Mouse (Mus musculus) heart, adult 8-10 months (tissue): ENCODE results near the gene Jade3. TPM values are rescaled to one million over a fixed set of nuclear protein-coding genes. Genes with fewer than 3 reads are reported as not detected.

ENCODE experiments used
- DNase-seq: peaks from one replicate; pipeline ENCODE4 v3.0.0; 2022; ENCODE audit warnings: low spot score
- total RNA-seq, 4 experiments: library from RNA; stranded (reverse); gene quantifications; 2 replicates each; pipeline ENCODE4 v1.2.4; 2022

Jade3 gene
- total RNA-seq = 1 to 10 TPM; 1.4 to 3.0 (median 1.7) TPM

DNA sequence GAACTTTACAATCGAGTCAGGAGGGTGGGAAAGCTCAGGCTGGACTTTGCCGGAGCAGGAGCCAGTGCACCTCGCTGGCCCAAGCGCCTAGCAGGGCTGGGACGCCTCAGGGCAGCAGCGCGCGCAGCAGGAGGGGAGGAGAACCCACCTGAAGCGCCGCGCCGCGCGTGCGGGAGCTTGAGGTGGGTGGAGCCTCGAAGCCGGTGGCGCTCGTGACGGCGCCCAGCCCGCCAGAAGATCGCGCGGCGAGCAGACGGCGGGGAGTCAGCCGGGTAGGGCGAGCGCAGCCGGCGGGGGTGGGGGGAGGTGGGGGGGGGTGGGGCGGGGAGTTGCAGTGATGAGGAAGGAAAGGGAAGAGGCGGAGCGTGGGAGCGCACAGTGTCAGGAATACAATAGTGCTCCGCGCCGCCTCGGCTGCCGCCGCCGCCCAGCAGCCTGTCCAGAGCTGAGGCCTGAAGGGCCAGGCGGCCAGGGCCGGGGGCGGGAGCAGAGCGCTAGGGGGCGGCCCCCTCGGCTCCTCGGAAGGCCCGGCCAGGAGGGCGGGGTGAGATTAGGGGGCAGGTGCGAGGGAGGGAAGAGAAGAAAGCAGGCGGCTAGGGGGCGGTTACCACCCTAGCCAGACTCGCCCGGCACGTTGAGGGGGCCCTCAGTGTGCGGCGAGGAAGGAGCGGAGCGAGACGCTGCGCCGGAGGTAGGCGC, at the start of gene Jade3:
Jade3 (plus strand) TSS at position 549 of the 699 bp plus-strand sequence.
- DNase-seq = peak; percentile 59

DNA sequence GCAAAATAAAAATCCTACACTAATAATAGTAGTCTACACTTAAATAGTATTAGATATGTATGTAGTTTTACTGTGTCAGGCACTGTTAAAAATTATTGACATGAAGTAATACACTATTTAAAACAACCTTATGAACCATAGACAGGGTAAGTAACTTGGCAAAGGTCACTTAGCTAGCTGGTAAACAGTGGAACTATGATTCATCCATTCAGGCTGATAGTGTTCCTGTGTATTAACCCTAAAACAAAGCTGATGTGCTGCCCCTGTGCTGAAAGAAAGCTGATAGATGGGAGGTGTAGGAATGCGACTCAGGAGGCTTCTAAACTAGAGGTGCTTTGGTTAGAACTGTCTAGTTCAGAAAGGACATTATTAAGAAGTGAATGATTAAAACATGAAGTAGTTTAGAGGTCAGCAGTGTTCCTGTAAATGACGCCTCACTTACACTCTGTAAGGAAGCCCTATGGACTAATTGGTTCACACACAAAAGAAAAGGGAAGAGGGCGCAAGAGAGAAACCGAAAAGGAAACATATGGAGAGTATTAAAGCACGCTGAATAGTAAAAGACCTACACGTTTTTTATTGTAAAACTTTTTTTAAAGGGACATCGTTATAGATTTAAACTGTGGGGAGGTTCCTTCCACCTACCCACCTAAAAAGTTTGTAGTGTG, 46.0 kb upstream of the Jade3 start:
- no peak for DNase-seq

DNA sequence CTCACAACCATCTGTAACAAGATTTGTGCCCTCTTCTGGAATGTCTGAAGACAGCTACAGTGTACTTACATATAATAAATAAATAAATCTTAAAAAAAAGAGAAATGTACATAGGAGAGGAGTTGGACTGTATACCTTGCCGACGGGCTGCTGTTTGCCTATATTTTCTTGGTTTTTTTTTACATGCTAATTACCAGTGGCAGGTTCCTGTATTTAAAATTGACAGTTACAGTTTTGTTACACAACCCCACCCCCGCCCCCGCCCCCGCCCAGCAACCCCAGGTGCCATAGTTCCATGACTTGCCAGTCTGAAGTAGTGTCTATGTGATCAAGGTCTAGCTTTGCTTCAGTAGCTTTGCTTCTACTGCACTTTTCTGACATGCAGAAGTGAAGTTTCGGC, 43.2 kb upstream of the Jade3 start:
- no peak for DNase-seq

DNA sequence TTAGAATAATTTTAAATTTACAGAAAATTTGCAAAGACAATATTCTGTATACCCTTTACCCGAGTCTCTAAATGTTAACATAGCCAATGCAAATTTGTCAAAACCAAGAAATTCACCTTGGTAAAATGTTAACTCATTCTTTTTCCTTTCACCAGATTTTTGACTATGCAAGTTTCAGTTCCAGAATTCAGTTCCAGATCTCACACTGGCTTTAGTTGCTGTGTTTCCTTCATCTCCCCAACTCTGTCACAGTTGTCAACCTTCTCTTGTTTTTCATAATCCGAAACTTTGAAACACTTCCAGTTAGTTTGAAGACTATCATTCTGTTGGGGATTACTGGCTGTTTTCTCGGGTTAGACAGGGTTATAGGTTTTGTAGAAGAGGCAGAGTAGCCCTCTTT, 38.5 kb upstream of the Jade3 start:
- DNase-seq = no peak

DNA sequence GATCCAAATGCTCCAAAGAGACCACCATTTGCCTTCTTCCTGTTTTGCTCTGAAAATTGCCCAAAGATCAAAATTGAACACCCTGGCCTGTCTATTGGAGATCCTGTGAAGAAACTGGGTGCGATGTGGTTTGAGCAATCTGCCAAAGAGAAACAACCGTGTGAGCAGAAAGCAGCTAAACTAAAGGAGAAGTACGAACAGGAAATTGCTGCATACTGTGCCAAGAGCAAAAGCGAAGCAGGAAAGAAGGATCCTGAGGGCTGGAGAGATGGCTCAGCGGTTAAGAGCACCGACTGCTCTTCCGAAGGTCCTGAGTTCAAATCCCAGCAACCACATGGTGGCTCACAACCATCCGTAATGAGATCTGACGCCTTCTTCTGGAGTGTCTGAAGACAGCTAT, 33.5 kb upstream of the Jade3 start:
- peak; percentile 3 for DNase-seq

DNA sequence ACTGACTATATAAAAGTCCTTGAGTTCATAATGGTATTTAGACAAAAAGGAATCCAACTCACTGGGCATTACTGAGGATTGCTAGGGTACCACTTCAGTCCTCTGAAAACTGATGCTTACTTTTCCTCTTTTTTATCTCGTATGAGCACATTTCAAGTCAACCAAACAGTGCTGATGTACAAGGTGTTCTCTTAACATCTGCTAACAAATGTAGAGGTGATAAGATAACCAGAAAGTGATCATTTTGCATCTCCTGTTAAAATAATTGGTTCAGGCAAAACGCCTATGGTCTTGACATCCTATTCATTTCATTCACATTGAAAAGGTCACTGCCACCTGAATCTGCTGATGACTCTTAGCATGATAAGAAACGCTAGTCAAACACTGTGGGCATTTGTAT, 32.5 kb upstream of the Jade3 start:
- no peak for DNase-seq

DNA sequence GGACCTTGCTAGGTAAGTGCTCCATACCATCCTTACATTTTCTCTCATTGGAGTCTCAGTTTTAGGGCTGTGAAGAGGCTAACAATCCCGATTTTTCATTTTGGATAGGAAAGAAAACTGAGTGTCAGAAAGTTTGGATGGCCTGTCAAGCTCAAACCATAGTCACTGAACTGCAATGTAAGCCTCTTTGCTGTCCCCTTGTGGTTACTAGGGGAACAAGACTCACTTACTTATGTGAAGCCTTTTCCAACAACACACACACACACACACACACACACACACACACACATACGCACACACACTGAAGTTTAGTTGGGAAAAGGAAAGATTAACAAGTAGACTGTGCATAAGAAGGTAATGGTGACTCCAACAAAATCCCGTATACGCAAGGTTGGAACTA, 21.4 kb upstream of the Jade3 start:
- DNase-seq = no peak

DNA sequence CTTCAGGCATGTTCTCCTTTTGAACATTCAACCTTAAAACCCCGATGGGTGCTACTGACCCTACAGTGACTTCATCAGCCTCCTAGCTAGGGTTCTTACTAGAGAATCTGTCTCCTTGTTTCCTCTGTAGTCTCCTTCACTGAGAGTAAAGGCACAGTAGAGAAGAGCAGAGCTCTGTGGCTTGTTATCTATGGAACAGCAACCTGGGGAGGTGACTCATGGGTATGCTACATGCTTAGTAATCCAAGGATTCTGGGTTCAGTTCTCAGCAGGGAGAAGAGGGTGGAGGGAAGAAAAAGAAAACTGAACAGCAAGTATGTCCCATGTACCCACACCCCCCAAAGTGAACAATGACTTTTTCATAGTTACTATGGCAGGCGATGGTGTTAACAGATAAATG, 18.6 kb upstream of the Jade3 start:
- DNase-seq = no peak

DNA sequence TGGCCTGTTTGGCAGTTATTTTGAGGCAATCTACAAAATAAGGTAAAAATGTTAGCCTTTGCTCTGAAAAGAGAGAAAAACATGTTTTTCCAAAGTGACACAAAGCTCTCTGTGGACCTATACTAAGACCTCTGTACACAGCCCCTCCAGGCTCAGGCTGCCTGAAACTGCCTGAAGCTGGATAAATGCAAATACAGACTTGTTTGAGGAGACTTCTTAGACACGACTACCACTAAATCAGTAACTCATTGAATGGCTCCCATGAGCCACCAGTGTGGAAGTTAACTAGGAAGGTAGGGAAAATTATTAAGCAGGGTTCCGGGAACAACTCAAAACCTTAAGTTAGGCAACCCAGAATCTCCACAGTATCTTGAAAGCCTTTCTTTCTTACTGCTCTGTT, 17.8 kb upstream of the Jade3 start:
- DNase-seq = no peak

DNA sequence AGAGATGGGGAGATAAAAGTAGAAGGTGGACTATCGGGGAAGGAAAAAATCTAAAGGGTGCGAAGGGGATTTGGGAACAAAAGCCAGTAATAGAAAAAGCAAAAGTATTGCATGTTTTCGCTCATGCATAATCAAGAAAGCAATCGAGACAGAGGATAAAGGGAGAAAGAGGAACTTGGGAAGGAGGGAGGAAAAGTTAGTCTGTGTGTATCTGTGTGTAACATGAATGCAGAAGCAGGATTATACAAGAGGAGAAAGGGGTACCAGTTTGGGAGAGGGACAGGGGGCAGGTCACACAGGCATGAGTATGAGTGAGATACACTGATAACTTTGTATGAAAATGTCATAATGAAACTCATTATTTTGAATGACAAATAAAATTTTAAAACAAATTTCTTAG, 14.1 kb upstream of the Jade3 start:
- DNase-seq = no peak

DNA sequence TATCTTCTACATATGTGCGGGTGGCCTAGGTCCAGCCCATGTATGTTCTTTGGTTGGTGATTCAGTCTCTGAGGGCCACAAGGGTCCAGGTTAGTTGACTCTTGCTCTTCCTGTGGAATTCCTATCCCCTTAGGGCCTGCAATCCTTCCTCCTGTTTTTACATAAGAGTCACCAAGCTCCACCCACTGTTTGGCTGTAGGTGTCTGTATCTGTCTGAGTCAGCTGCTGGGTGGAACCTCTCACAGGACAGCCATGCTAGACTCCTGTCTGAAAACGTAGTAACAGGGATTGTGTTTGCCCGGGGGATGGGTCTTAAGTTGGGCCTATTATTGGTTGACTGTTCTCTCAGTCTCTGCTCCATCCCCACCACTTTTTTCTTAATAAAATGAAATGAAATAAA, 13.3 kb upstream of the Jade3 start:
- no peak for DNase-seq

DNA sequence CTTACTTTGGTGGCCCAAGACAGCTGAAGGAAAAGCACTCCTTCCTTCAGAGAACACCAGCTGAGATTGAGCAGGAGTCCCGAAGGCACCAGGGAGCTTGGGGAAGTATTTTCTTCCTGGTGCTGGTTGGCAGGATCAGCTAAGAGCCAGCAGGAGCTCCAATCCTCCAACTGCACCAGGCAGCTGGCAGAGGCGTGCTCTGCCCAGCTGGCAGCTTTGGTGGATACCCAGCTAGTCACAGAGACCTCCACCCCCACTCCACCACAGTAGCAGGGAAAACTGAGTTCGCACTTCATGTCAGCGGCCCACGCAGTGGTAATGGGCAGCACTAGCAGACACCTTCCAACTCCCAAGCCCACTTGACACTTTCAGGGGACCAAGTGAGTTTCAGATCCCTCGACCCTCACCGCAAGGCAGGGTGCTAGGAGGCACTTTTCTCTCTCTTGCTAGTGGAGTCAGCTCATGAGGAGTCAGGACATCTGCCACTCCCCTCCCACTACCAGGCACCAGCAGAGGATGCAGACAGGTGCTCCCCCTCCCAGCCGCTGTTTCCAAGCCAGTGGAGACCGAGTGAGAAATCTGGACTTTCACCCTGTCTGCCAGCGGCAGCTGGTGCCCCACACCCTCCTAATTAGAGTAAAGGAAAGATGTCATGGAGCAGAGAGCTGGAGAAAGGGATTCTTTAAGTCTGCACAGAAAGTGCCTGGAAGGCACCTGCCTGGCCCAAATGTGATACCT, 10.4 kb upstream of the Jade3 start:
- DNase-seq = no peak

DNA sequence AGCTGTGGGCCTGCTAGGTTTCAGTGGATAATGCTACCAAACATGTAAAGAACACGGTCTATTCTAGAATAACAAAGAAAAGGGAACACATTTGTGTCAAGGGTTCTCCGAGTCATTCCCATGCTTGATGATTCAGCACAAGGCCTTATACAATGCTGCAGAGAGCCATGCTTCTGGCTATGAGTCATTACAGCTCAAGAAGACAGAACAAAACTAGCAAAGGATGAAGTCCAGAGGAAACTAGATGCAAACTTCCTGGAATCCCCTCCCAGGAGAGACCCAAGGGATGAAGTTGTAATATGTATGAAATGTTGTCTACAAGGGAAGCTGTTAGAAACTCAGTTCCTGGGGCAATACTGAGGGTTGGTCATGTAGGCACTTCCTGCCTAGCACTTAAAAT, 7.0 kb upstream of the Jade3 start:
- DNase-seq = no peak

DNA sequence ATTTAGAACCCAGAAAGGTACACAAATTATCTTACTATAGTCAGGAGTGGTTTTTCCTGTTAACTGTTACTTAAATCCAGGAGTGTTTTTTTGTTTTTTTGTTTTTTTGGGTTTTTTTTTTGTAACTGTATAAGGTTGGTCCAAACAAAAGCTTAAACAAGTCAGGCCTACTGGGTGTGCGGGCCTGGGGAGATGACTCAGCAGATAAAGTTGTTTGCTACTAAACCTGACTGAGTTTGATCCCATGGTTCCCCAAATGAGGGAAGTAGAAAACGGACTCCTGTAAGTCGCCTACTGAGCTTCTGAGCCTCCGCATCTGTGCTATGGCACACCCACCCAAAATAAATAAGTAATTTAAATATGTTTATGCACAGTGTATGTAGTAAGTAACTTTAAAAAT, 6.0 kb upstream of the Jade3 start:
- no peak for DNase-seq

DNA sequence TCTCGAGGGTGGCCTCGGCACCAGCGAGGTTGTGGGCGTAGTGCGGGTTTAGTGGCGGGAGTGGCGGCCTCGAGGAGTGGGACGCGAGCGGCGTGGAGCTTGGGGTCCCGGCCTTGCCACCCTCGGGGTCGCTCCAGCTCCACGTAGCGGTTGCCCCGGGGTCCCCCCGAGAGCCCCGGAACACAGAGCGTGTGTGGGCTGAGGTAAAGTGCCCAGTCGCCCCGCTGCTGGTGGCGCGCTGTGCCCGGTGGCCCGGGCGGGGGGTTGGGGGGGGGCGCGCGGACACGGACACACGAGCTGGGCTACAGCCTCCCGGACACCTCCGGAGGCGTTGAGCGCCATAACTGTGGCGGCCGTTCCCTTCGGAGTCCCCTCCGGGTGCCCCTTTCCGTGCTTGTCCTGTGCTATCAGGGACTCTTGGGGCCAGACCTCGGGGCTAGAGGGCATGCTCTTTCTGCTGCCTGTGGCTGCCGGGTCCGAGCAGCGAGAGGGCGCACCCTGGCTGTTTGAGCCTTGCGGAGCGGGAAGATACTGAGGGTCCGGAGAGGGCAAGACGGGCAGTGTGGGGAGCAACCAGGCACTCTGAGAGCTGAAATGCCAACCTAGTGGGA, 456 bp downstream of the Jade3 start:
- DNase-seq = peak; percentile 4

DNA sequence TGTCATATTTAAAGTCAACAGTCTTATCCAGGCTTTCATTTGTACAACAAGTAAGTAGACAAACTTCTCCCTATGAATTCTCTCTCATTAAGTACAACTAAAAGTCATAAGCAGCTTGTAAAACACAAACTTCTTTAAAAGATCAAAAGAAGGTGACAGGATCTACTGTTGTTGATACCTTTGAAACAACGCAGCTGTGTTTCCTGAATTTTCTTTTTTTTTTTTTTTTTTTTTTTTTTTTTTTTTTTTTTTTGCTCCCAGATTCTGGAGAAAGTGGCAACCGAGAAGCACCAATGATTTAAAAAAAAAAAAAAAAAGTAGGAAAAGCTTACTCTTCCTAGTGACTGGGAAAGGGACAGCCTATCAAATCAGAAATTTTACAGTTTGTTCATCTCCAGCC, 57.7 kb downstream of the Jade3 start:
- DNase-seq = no peak

DNA sequence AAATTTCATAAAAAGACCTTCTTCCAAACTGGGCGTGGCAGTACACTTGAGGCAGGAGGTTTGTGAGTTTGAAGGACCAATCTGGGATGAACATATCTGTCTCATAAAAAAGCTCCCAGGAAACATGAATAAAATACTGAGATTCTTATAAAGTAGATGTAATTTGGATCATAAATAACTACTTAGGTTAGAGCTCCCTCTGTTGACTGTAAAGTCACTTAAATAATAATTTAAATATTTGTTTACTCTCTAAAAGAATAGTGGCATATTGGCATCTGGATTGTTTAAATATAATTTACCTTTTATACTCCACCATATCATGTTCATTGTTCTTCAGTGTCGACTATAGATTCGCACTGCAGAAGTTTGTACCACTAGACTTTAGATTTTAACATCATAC, 72.2 kb downstream of the Jade3 start:
- no peak for DNase-seq

DNA sequence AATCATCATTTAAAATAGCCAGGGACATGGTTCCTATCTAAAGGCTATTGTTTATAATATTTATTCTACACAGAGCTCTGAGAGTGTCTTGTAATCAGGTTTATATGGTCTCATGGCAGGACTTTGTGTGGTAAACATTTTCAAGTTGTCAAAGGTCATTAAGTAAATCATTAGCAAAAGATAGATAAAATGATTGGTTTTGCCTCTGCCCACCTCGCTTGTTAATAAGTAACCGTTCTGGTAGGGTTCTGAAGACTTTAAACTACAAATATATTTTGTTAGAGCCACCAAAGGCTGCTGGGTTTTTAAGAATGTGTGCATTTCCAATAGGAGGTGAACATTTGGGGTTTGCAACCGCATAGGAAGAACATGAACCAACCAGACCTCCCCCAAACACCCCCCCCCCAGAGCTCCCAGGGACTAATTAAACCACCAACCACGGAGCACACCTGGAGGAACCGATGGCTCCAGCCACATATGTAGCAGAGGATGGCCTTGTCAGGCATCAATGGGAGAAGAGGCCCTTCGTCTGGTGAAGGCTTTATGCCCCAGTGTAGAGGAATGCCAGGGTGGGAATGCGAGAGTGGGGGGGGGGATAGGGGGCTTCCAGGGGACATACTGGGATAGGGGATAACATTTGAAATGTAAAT, 94.9 kb downstream of the Jade3 start:
- no peak for DNase-seq

DNA sequence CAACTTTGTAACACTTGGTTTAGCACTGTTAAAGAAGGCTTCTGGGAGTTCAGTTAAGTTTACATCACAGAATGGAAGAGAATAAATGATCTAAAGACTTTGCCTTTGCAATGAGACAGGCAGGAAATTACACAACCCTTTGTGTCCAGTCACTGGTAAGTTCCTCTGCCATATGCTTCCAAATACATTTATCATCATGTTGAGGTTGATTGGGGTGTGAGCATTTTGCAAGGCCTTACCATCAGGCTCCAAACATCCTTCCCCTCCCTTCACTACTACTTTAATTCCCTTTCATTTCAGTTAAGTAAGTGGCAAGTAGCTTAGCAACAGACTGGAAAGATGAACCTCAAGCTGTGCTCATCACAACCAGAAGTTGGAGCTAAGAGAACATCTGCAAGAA, 96.1 kb downstream of the Jade3 start:
- DNase-seq = no peak

DNA sequence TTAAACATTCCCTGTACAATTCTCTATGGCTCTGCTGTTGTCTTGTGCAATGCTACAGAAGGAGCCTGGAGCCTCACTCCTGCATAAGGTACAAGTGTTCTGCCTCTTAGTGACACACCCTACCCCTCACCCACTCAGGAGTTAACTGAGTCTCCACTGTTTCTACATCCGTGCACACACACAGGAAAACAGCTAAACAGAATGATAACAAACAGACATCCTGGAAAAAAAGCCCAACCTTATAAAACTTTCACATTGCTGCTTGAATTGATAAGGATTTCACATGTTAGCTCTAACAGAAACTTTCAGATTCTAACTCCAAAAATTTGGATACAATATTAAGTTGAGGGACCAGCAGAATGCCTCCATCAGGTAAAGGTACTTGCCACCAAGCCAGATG, 107.1 kb downstream of the Jade3 start:
- DNase-seq = no peak

DNA sequence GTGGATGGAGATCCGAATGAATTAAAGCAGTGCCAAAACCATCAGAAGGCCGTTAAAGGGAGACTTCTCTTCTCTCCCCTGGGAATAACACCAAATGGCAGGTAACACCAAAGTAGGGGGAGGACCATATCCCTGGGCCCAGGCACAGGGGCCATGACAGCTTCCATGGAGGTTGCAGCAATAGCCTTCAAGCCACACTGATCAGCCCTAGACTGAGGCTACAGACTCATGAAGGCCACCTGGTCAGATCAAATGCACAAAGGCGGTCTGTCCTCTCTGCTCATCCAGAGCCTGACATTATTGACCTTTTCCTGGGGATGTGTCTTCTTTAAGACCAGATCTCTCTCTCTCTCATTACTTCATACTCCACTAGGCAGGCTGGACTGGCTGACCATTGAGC, 118.4 kb downstream of the Jade3 start:
- no peak for DNase-seq

DNA sequence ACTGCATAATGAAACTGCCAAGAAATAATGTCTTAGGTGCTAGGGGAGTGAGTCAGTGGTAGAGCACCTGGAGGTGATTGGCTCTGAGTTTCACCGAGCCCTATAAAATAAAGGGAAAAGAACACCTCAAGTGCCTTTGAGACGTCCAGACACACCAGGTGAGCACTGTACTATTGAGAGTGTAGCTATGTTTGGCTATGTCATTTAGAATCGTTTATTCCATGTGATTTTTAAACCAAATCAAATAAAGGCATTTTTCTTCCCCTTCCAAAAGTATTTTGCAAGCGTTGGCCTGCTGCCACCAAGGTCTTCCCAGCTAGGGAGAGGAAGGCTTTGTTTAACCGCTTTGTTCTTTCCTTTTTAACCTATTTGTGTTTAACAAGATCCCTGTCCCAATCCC, 122.1 kb downstream of the Jade3 start:
- DNase-seq = no peak
